Mouse (Mus musculus): ENCODE data around the gene Mvb12b. TPM values are rescaled to one million over a fixed set of nuclear protein-coding genes. Genes with fewer than 3 reads are reported as not detected.

Mvb12b gene
- polyA plus RNA-seq, 1 experiment from 2014 or later = 17.7 TPM

DNA sequence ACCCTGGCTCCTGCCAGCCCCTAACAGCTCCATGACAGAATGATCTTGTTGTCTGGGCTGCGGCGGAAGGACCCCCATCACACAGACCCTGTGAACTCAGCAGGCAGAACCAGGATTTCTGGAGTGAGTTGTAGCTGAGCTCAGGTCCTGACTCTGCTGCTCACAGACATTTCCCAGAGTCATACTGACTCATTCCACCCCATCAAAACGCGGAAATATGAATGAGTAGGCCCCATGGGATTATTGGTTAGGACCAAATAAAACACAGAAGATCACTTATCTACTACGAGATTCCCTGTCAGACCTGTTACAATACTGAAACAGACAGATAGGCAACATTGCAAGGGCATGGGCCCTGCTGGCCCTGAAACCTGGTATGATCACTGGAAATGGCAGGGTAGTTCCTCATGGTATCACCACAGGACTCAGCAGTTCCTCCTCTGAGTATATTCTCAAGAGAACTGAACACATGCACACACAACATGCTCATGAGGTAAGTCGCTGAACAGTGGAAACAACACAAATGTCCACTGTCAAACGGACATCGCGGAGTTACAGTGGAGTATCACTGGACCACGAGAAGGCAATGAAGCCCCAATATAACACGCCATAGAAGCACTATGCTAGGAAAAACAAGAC lies 40.4 kb downstream of the Mvb12b start:
- Histone ChIP-seq H3K9me3 (ENCODE audit: control insufficient read depth, low read length) (no peaks in the 10 kb centered on the region), H3K4me1 (replicated peaks; ENCODE audit: control insufficient read depth, insufficient read depth, low read length) (peaks cover 53% of the 10 kb centered on the region), H3K27me3 (replicated peaks; ENCODE audit: control insufficient read depth, insufficient read depth, low read length) (no peaks in the 10 kb centered on the region), H3K9ac (ENCODE audit: low read depth, low read length) (no peak overlapping the region), H3K4me3 (ENCODE audit: low read depth, low read length) (no peak overlapping the region), H3K27ac (ENCODE audit: low read depth, low read length) (peak overlapping the region; percentile 60; the same call in 1 of the 2 replicates), H3K36me3 (ENCODE audit: control insufficient read depth, insufficient read depth, low read length) (0 out of 2 replicates have a peak, but pooled peaks cover 3% of the 10 kb centered on the region), H3K4me2 (no peak overlapping the region)
- DNase-seq (ENCODE audit: low spot score) (no peak), ATAC-seq (replicated peaks; ENCODE audit: low FRiP score) (no peak)
- WGBS = 67% methylated on average over 11 of the region's 11 CpGs

DNA sequence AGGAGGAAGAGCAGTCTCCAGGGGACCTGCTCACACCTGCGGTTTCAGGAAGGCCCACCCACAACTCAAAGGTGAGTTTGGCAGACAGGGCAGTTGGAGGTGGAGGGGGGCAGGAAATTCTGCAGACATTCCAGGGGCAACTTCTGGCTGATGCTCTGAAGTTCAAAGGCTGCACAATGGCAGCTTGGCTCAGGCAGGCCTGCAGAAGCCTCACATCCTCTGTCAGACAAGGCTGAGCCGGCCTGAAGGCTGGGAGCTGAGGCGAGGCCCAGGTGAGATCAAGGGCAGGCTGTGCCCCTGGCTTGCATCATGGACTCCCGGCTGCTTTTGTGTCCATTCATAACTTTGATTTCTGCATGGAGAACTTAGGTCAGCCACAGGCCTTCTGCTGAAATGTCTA lies 41.1 kb downstream of the Mvb12b start:
- WGBS = 52% methylated on average over 4 of the region's 4 CpGs

DNA sequence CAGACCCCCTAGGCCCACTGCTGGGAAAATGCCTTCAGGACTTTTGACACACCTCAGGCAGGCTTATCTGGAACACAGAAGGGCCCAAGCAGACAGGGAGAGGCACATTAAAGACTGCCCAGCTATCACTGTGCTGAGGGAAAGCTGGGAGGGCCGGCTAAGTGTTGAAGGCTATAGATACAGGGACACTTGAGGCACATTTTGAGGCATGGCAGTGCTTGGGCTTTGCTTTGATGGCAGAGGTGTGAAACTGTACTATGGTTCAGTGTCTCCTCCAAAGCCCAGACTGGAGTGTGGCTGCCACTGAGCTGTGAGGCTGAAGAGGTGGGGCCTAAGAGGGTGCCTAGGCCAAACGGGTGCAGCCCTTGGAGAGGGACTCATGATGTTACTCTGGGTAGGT lies 44.1 kb downstream of the Mvb12b start:
- Histone ChIP-seq H3K4me1 (replicated peaks; ENCODE audit: control insufficient read depth, insufficient read depth, low read length) (peaks cover 82% of the 10 kb centered on the region), H3K4me2 (peak overlapping the region; percentile 54), H3K36me3 (ENCODE audit: control insufficient read depth, insufficient read depth, low read length) (no peaks in the 10 kb centered on the region), H3K4me3 (ENCODE audit: low read depth, low read length) (no peak overlapping the region), H3K9ac (ENCODE audit: low read depth, low read length) (peak overlapping the region; percentile 60), H3K27ac (ENCODE audit: low read depth, low read length) (peak overlapping the region; percentile 98), H3K27me3 (replicated peaks; ENCODE audit: control insufficient read depth, insufficient read depth, low read length) (no peaks in the 10 kb centered on the region), H3K9me3 (ENCODE audit: control insufficient read depth, low read length) (no peaks in the 10 kb centered on the region)
- ATAC-seq (replicated peaks; ENCODE audit: low FRiP score) (peak; percentile 88), DNase-seq (ENCODE audit: low spot score) (no peak)
- 20% methylated on average over 2 of the region's 2 CpGs for WGBS

More for the DNA sequence above, 41.1 kb downstream of the Mvb12b start:
- H3K9ac ChIP-seq (ENCODE audit: low read depth, low read length) = no peak overlapping the region
- no peaks in the 10 kb centered on the region for H3K27me3 ChIP-seq (replicated peaks; ENCODE audit: control insufficient read depth, insufficient read depth, low read length)
- 0 out of 2 replicates have a peak, but pooled peaks cover 3% of the 10 kb centered on the region for H3K36me3 ChIP-seq (ENCODE audit: control insufficient read depth, insufficient read depth, low read length)
- no peak overlapping the region for H3K4me2 ChIP-seq
- no peak overlapping the region for H3K4me3 ChIP-seq (ENCODE audit: low read depth, low read length)
- ATAC-seq (replicated peaks; ENCODE audit: low FRiP score) (no peak), DNase-seq (ENCODE audit: low spot score) (no peak)
- no peaks in the 10 kb centered on the region for H3K9me3 ChIP-seq (ENCODE audit: control insufficient read depth, low read length)
- H3K4me1 ChIP-seq (replicated peaks; ENCODE audit: control insufficient read depth, insufficient read depth, low read length) = peaks cover 57% of the 10 kb centered on the region
- H3K27ac ChIP-seq (ENCODE audit: low read depth, low read length) = 0 out of 2 replicates have a peak overlapping the region, but pooled peaks have one; percentile 57

DNA sequence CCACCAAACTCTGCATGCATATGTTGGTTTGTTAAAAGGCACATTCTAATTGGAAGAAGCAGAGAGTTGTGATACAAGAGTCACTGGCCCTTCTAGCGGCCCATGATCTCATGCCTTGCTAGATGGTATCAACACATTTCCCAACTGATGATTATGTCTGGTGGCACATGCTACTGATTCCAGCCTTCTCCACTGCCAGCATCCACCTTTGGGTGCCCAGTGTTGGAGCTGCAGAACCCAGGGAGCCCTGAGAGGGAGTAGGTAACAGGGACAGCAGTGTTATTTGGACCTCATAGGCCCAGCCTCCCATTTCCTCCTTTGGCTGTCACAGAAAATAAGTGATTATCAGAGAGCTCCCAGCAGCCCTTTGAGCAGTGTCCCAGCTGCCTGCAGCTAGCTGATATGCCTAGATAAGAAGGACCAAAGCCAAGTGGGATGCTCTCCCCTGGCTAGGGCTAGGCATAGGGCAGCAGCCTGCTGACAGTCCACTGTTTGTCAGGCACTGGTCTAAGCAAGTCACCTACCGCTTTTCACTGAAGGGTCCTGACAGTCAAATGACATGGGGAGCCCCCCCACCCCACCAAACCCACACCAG lies 44.7 kb downstream of the Mvb12b start:
- DNase-seq (ENCODE audit: low spot score) (peak; percentile 69), ATAC-seq (replicated peaks; ENCODE audit: low FRiP score) (peak; percentile 99)
- H3K9me3 ChIP-seq (ENCODE audit: control insufficient read depth, low read length) = no peaks in the 10 kb centered on the region
- no peaks in the 10 kb centered on the region for H3K27me3 ChIP-seq (replicated peaks; ENCODE audit: control insufficient read depth, insufficient read depth, low read length)
- H3K27ac ChIP-seq (ENCODE audit: low read depth, low read length) = peak overlapping the region; percentile 98
- H3K4me3 ChIP-seq (ENCODE audit: low read depth, low read length) = no peak overlapping the region
- no peaks in the 10 kb centered on the region for H3K36me3 ChIP-seq (ENCODE audit: control insufficient read depth, insufficient read depth, low read length)
- 38% methylated on average over 2 of the region's 2 CpGs for WGBS
- peak overlapping the region; percentile 60 for H3K9ac ChIP-seq (ENCODE audit: low read depth, low read length)
- H3K4me1 ChIP-seq (replicated peaks; ENCODE audit: control insufficient read depth, insufficient read depth, low read length) = peaks cover 82% of the 10 kb centered on the region
- H3K4me2 ChIP-seq = peak overlapping the region; percentile 54

DNA sequence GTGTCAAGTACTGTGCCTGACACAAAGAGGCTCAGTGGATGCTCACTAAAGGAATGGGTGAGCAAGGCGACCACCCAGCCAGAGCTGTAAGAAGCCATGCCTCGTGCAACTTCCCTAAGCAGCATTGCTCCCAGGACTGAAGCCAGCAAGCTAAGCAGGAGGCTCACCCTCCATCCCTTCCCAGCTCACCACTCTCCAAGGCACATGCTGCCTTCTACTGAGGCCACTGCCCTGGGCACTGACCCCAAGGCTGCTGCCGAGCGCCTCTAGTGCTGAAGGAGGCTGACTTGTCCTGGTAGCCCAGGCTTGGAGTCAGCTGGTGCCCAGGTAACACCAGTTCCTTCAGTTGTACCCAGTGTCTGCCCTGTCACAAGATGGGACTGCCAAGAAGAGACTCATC lies 45.8 kb downstream of the Mvb12b start:
- no peaks in the 10 kb centered on the region for H3K27me3 ChIP-seq (replicated peaks; ENCODE audit: control insufficient read depth, insufficient read depth, low read length)
- no peaks in the 10 kb centered on the region for H3K9me3 ChIP-seq (ENCODE audit: control insufficient read depth, low read length)
- peak overlapping the region; percentile 44 for H3K9ac ChIP-seq (ENCODE audit: low read depth, low read length)
- H3K4me2 ChIP-seq = no peak overlapping the region
- H3K36me3 ChIP-seq (ENCODE audit: control insufficient read depth, insufficient read depth, low read length) = no peaks in the 10 kb centered on the region
- H3K27ac ChIP-seq (ENCODE audit: low read depth, low read length) = peak overlapping the region; percentile 98
- no peak for DNase-seq (ENCODE audit: low spot score)
- WGBS = 78% methylated on average over 4 of the region's 4 CpGs
- no peak for ATAC-seq (replicated peaks; ENCODE audit: low FRiP score)
- H3K4me1 ChIP-seq (replicated peaks; ENCODE audit: control insufficient read depth, insufficient read depth, low read length) = peaks cover 84% of the 10 kb centered on the region
- H3K4me3 ChIP-seq (ENCODE audit: low read depth, low read length) = no peak overlapping the region

DNA sequence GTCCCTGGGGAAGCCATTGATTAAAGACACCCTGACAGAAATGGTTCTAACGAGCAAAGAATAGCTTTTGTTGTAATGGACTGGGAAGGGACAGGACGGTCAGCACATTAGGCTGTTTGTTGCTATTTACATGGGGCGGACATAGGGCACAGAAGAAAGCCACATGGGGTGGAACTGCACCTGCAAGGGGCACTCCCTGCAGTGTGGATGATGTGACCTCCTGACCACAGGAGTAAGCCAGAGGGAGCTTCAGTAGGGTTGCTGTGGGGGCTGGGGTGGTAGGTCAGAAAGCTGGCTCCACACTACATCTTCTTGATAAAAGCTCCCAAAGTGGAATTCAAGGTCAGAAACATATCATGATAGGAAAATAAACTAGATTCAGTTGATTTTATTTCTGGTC lies 47.3 kb downstream of the Mvb12b start:
- ATAC-seq (replicated peaks; ENCODE audit: low FRiP score) = no peak
- 79% methylated on average over 3 of the region's 3 CpGs for WGBS
- no peaks in the 10 kb centered on the region for H3K9me3 ChIP-seq (ENCODE audit: control insufficient read depth, low read length)
- H3K27me3 ChIP-seq (replicated peaks; ENCODE audit: control insufficient read depth, insufficient read depth, low read length) = no peaks in the 10 kb centered on the region
- peaks cover 79% of the 10 kb centered on the region for H3K4me1 ChIP-seq (replicated peaks; ENCODE audit: control insufficient read depth, insufficient read depth, low read length)
- 0 out of 2 replicates have a peak overlapping the region, but pooled peaks have one; percentile 15 for H3K9ac ChIP-seq (ENCODE audit: low read depth, low read length)
- H3K36me3 ChIP-seq (ENCODE audit: control insufficient read depth, insufficient read depth, low read length) = no peaks in the 10 kb centered on the region
- peak overlapping the region; percentile 13 for H3K27ac ChIP-seq (ENCODE audit: low read depth, low read length)
- no peak overlapping the region for H3K4me3 ChIP-seq (ENCODE audit: low read depth, low read length)
- DNase-seq (ENCODE audit: low spot score) = no peak
- H3K4me2 ChIP-seq = no peak overlapping the region

DNA sequence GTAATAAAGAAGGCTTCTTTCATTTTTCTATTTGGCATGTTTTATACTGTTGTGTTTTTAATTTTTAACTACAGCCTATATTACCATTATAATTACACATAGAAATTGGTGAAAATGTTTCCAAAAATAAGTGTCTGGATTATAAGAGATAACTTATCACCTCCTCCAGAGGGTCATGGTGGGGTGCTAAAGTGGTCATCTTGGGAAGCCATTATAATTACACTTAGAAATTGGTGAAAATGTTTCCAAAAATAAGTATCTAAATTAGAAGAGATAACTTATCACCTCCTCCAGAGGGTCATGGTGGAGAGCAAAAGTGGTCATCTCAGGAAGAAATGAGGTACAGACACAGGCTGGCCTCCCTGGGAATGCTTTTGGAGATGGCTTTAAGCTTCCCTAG lies 48.5 kb downstream of the Mvb12b start:
- Histone ChIP-seq H3K27me3 (replicated peaks; ENCODE audit: control insufficient read depth, insufficient read depth, low read length) (no peaks in the 10 kb centered on the region), H3K9me3 (ENCODE audit: control insufficient read depth, low read length) (no peaks in the 10 kb centered on the region), H3K27ac (ENCODE audit: low read depth, low read length) (peak overlapping the region; percentile 51), H3K4me3 (ENCODE audit: low read depth, low read length) (no peak overlapping the region), H3K4me2 (no peak overlapping the region), H3K4me1 (replicated peaks; ENCODE audit: control insufficient read depth, insufficient read depth, low read length) (peaks cover 67% of the 10 kb centered on the region), H3K9ac (ENCODE audit: low read depth, low read length) (0 out of 2 replicates have a peak overlapping the region, but pooled peaks have one; percentile 0), H3K36me3 (ENCODE audit: control insufficient read depth, insufficient read depth, low read length) (no peaks in the 10 kb centered on the region)
- no peak for ATAC-seq (replicated peaks; ENCODE audit: low FRiP score)
- DNase-seq (ENCODE audit: low spot score) = no peak

DNA sequence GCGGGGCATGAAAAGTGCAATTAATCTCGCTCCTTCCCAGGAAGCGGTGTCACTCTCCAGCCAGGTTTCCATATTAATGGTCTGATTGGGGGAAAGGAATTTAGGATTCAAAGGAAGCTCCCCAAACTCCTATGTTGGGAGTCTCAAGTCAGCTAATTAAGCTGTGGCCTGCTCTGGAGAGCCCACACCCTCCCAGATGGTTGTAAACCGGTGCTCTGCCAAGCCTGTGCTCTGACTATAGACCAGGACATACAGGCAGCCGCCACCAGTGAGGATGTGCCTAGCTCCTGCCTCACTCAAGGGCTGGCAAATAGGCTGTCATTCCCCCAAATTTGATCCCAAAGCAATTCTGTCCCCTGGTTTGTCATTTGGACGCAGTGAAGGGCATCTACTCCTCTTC lies 50.4 kb downstream of the Mvb12b start:
- H3K4me2 ChIP-seq = no peak overlapping the region
- no peak overlapping the region; the same call in 1 of the 2 replicates for H3K27ac ChIP-seq (ENCODE audit: low read depth, low read length)
- WGBS = 86% methylated on average over 6 of the region's 6 CpGs

More for the DNA sequence above, 50.4 kb downstream of the Mvb12b start:
- no peak overlapping the region for H3K4me3 ChIP-seq (ENCODE audit: low read depth, low read length)
- H3K4me1 ChIP-seq (replicated peaks; ENCODE audit: control insufficient read depth, insufficient read depth, low read length) = peaks cover 48% of the 10 kb centered on the region
- no peak overlapping the region for H3K9ac ChIP-seq (ENCODE audit: low read depth, low read length)
- H3K36me3 ChIP-seq (ENCODE audit: control insufficient read depth, insufficient read depth, low read length) = no peaks in the 10 kb centered on the region
- no peaks in the 10 kb centered on the region for H3K9me3 ChIP-seq (ENCODE audit: control insufficient read depth, low read length)
- DNase-seq (ENCODE audit: low spot score) (no peak), ATAC-seq (replicated peaks; ENCODE audit: low FRiP score) (no peak)
- no peaks in the 10 kb centered on the region for H3K27me3 ChIP-seq (replicated peaks; ENCODE audit: control insufficient read depth, insufficient read depth, low read length)

Measured in liver, embryonic 11.5 days (tissue).